Mouse (Mus musculus) embryonic facial prominence, embryonic 15.5 days (tissue): ENCODE results near the gene Ryr2. TPM values are rescaled to one million over a fixed set of nuclear protein-coding genes. Genes with fewer than 3 reads are reported as not detected.
A peak's percentile ranks its signal among the peaks of the same experiment; 100 is the strongest.
"Not testable (repeated sequence)": the region's sequence is repeated elsewhere in the genome, so short reads cannot be mapped to it uniquely, and the experiment has no call there.

Experiments
- ATAC-seq: fragments of 200-750 bp; cut with Nextera tagmentation; 2 replicates; pipeline ENCODE4 v1.8.0; 2017; ENCODE audit warnings: low read depth, moderate TSS enrichment; ENCODE audit not compliant: insufficient number of reproducible peaks, low FRiP score, low TSS enrichment
- H3K27ac ChIP-seq: fragments of 300-500 bp; sonication (generic); replicated peaks from 2 replicates; pipeline ENCODE4 v1.5.1; 2015; ENCODE audit warnings: mild to moderate bottlenecking, inconsistent platforms
- H3K27me3 ChIP-seq: fragments of 300-500 bp; sonication (generic); 2 replicates; pipeline ENCODE4 v1.6.1; 2015; ENCODE audit warnings: inconsistent platforms
- H3K36me3 ChIP-seq: fragments of 300-500 bp; sonication (generic); 2 replicates; pipeline ENCODE4 v1.6.1; 2015; ENCODE audit warnings: mild to moderate bottlenecking, inconsistent platforms
- H3K4me1 ChIP-seq: fragments of 300-500 bp; sonication (generic); 2 replicates; pipeline ENCODE4 v1.6.1; 2015; ENCODE audit warnings: inconsistent platforms
- H3K4me2 ChIP-seq: fragments of 300-500 bp; sonication (generic); replicated peaks from 2 replicates; pipeline ENCODE4 v1.6.1; 2015; ENCODE audit warnings: mild to moderate bottlenecking, inconsistent platforms
- H3K4me3 ChIP-seq: fragments of 300-500 bp; sonication (generic); replicated peaks from 2 replicates; pipeline ENCODE4 v1.5.1; 2015; ENCODE audit warnings: mild to moderate bottlenecking, inconsistent platforms
- H3K9ac ChIP-seq: fragments of 300-500 bp; sonication (generic); 2 replicates; pipeline ENCODE4 v1.6.1; 2015; ENCODE audit warnings: inconsistent platforms
- H3K9me3 ChIP-seq: fragments of 300-500 bp; sonication (generic); replicated peaks from 2 replicates; pipeline ENCODE4 v1.6.1; 2016; ENCODE audit warnings: inconsistent platforms
- WGBS: fragments of 180-500 bp; shearing (Covaris S2); methylation state at CpG from one replicate; pipeline ENCODE4 v1.1.7; 2015; 5-methylcytosine and 5-hydroxymethylcytosine counted together
- polyA plus RNA-seq: library from polyadenylated mRNA; unstranded; fragments of >200 nt; fragmentation: Nextera tagmentation; extraction: Ambion mirVana; gene quantifications from 2 replicates; pipeline ENCODE4 v1.2.1, GENCODE M21; 2015

The Ryr2 gene
- polyA plus RNA-seq = 0.56 and 0.59 TPM in 2 replicates

GRCm38 (mm10) chr13:12106662-12107632 is at the start of gene Ryr2:
Gene Ryr2, minus strand, starts transcription at chr13:12106945.
- H3K27ac ChIP-seq = no peak within 1 kb of the TSS
- H3K4me2 ChIP-seq = peak within 1 kb of the TSS; percentile 97
- H3K27me3 ChIP-seq = peaks cover 52% of the 10 kb centered on the region
- no peaks in the 10 kb centered on the region for H3K36me3 ChIP-seq
- H3K4me1 ChIP-seq = peaks cover 13% of the 10 kb centered on the region
- H3K9me3 ChIP-seq = no peaks in the 10 kb centered on the region
- peak within 1 kb of the TSS; percentile 54 for H3K4me3 ChIP-seq
- ATAC-seq = peak; percentile 74
- 7% methylated on average over 62 of the region's 64 CpGs for WGBS
- H3K9ac ChIP-seq = peak within 1 kb of the TSS; percentile 26; the same call in 1 of the 2 replicates

DNA sequence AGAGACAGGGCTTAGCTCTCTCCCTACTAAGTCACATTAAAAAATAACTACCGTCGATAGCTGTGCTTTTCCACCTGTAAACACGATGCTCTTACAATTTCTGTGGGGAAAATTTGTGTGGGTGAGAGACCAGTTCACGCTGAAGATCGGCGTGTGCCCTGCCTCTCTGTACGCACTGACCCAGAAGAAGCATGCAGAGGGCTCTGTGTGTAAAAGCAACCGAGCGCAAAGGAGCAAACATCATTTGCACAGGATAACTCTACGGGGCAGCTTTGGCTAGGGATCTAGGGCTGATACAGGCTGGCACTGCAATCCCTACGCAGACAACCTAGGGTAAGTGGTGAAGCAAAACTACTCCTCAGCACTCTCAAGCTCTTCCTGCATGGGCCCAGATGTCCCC is 47.2 kb upstream of the Ryr2 start:
- H3K4me1 ChIP-seq = no peaks in the 10 kb centered on the region
- H3K4me3 ChIP-seq = no peak overlapping the region
- H3K36me3 ChIP-seq = no peaks in the 10 kb centered on the region
- H3K27me3 ChIP-seq = no peaks in the 10 kb centered on the region
- no peak for ATAC-seq
- whole genome bisulfite sequencing = 79% methylated on average over 11 of the region's 11 CpGs
- no peak overlapping the region for H3K27ac ChIP-seq
- H3K9ac ChIP-seq = no peak overlapping the region
- no peak overlapping the region for H3K4me2 ChIP-seq
- no peaks in the 10 kb centered on the region for H3K9me3 ChIP-seq

DNA sequence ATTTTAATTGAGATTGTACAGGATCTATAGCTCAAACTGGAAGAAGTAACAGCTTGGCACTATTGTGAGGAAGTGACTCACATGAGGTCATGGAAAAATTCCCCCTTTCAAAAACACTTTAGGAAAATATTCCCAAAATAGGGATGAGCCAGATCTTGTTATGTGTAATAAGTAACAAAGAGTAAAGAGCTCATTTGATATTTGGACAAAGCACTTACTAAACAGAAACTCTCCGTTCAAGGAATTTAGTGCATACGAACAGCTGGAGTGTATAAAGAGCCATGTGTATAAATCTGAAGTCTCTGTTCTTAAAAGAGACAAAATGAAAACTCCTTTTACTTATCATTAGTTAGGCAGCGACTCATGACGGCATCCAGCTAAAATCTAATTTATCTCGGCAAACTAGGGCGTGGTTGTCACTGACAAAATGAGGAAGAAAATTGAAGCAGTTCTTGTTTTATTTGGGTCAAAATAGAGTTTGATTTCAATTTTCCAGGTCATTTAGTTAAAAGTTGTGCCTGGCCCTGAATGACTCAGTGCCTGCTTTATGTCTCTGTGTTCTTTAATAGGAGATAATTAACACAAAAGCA is 40.3 kb upstream of the Ryr2 start:
- no peaks in the 10 kb centered on the region for H3K27me3 ChIP-seq
- no peak for ATAC-seq
- WGBS = 60% methylated on average over 6 of the region's 6 CpGs
- H3K4me3 ChIP-seq = no peak overlapping the region
- no peaks in the 10 kb centered on the region for H3K9me3 ChIP-seq
- H3K36me3 ChIP-seq = no peaks in the 10 kb centered on the region
- no peak overlapping the region for H3K27ac ChIP-seq
- no peak overlapping the region for H3K4me2 ChIP-seq
- no peak overlapping the region for H3K9ac ChIP-seq
- no peaks in the 10 kb centered on the region for H3K4me1 ChIP-seq

- Histone ChIP-seq H3K27ac (no peak overlapping the region), H3K36me3 (no peaks in the 10 kb centered on the region), H3K4me3 (no peak overlapping the region), H3K9ac (no peak overlapping the region), H3K9me3 (no peaks in the 10 kb centered on the region), H3K4me2 (no peak overlapping the region), H3K27me3 (no peaks in the 10 kb centered on the region), H3K4me1 (no peaks in the 10 kb centered on the region)
- no peak for ATAC-seq
- 75% methylated on average over 2 of the region's 2 CpGs for WGBS
These were observed 39.7 kb upstream of the Ryr2 start for GRCm38 (mm10) chr13:12146402-12146801.

GRCm38 (mm10) chr13:12143347-12143746 is 36.6 kb upstream of the Ryr2 start:
- WGBS = 88% methylated on average over 5 of the region's 5 CpGs
- Histone ChIP-seq H3K36me3 (no peaks in the 10 kb centered on the region), H3K9ac (no peak overlapping the region), H3K9me3 (no peaks in the 10 kb centered on the region), H3K4me3 (no peak overlapping the region), H3K4me1 (no peaks in the 10 kb centered on the region), H3K4me2 (no peak overlapping the region), H3K27me3 (no peaks in the 10 kb centered on the region), H3K27ac (no peak overlapping the region)
- ATAC-seq = no peak

DNA sequence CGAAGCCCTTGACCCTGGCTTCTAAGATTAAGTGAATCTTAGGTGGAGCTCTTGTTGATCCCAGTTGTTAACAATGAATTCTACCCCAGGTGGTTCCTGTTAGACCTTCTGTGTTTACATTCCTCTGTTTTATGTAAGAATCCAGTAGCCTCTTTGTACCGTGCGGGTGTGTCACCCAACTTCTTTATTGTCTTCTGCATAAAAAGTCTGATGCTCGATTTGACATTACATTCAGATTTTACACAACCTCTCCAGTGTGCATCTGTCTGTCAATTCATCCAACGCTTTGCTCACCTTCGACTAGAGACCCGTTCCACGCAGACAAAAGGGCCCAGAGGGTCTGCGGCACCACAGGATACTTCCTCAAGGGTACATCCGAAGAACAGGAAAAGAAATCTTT is 29.7 kb upstream of the Ryr2 start:
- H3K4me2 ChIP-seq, H3K27ac ChIP-seq, H3K36me3 ChIP-seq, ATAC-seq, H3K27me3 ChIP-seq, H3K4me1 ChIP-seq, H3K9ac ChIP-seq, H3K9me3 ChIP-seq, H3K4me3 ChIP-seq: not testable (repeated sequence)
- WGBS = 84% methylated on average over 10 of the region's 10 CpGs

GRCm38 (mm10) chr13:12133549-12133948 is 26.8 kb upstream of the Ryr2 start:
- H3K4me2 ChIP-seq = no peak overlapping the region
- no peak overlapping the region for H3K9ac ChIP-seq
- WGBS = 77% methylated on average over 7 of the region's 7 CpGs
- H3K4me1 ChIP-seq = no peaks in the 10 kb centered on the region
- H3K27ac ChIP-seq = no peak overlapping the region
- H3K27me3 ChIP-seq = no peaks in the 10 kb centered on the region
- no peak for ATAC-seq
- no peaks in the 10 kb centered on the region for H3K36me3 ChIP-seq
- no peaks in the 10 kb centered on the region for H3K9me3 ChIP-seq
- no peak overlapping the region for H3K4me3 ChIP-seq

DNA sequence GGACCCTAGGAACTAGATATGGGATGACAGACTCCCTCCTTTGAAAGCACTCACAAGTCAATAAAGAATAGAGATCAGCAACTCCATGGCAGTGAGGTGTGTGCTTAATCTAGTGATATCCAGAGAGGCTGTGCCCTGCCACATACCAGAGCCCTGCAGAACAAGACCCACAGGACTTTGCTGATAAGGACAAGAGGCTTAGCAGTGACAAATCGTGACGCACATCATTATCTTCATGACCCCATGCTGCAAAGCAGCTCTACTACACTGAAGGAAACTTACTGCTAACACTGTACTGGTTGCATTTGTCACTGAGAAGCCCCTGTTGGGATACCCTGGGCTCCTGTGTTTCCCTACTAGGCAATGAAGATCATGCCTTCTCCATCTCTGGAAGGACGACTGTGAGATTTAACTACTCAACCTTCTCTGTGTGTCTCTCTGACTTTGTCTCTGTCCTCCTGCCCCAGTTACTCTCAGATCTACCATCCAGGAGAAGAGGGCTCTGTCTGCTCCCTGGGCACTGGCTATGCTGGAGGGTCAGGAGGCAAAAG is 25.5 kb upstream of the Ryr2 start:
- H3K36me3 ChIP-seq = no peaks in the 10 kb centered on the region
- H3K4me1 ChIP-seq = no peaks in the 10 kb centered on the region
- 67% methylated on average over 3 of the region's 3 CpGs for WGBS
- H3K9me3 ChIP-seq = no peaks in the 10 kb centered on the region
- no peaks in the 10 kb centered on the region for H3K27me3 ChIP-seq
- H3K27ac ChIP-seq = no peak overlapping the region
- no peak for ATAC-seq
- no peak overlapping the region for H3K4me2 ChIP-seq
- H3K4me3 ChIP-seq = no peak overlapping the region
- H3K9ac ChIP-seq = no peak overlapping the region

- Histone ChIP-seq H3K36me3 (no peaks in the 10 kb centered on the region), H3K4me1 (no peaks in the 10 kb centered on the region), H3K4me3 (no peak overlapping the region), H3K27ac (no peak overlapping the region), H3K4me2 (no peak overlapping the region), H3K27me3 (no peaks in the 10 kb centered on the region), H3K9me3 (no peaks in the 10 kb centered on the region), H3K9ac (no peak overlapping the region)
- no peak for ATAC-seq
- WGBS = 97% methylated on average over 1 of the region's 1 CpGs
These were observed 22.4 kb upstream of the Ryr2 start for GRCm38 (mm10) chr13:12129121-12129520.

GRCm38 (mm10) chr13:12126099-12126498 is 19.4 kb upstream of the Ryr2 start:
- Histone ChIP-seq H3K27ac (no peak overlapping the region), H3K4me2 (no peak overlapping the region), H3K36me3 (no peaks in the 10 kb centered on the region), H3K9ac (no peak overlapping the region), H3K4me3 (no peak overlapping the region), H3K27me3 (no peaks in the 10 kb centered on the region), H3K4me1 (no peaks in the 10 kb centered on the region), H3K9me3 (no peaks in the 10 kb centered on the region)
- no peak for ATAC-seq

DNA sequence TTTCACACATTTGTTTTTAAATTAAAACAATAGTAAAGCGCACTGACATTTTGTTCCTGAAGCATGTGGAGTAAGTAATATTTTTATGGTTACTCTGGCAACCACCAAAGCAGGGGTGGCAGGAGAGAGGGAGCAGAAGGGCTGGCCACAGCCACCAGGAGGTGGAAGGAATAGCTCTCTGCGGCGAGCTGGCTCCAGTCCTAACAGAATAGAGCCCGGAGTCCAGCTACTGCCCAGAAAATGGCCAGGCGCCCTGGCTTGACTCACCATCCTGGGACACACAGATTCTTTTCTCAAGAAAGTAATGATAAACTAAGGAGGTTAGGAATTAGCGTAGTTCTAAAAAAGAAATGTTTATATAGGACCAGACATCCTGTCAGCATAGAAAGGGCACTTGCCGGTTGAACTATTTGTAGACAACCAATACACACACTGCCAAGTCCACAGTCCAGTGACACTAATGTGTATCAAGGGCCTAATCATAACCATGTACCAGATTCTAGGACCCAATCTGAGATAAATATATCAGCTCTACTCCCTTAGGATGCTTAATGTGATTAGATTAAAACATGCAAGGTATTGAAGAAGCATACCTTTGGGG is 18.3 kb upstream of the Ryr2 start:
- ATAC-seq = no peak
- WGBS = 75% methylated on average over 7 of the region's 7 CpGs

More for the DNA sequence above, 18.3 kb upstream of the Ryr2 start:
- Histone ChIP-seq H3K4me3 (no peak overlapping the region), H3K27me3 (no peaks in the 10 kb centered on the region), H3K9me3 (no peaks in the 10 kb centered on the region), H3K4me2 (no peak overlapping the region), H3K36me3 (no peaks in the 10 kb centered on the region), H3K4me1 (no peaks in the 10 kb centered on the region), H3K9ac (no peak overlapping the region), H3K27ac (no peak overlapping the region)
